Mouse (Mus musculus): ENCODE measurements around the gene Arfgap2.

Arfgap2 gene

GRCm38 (mm10) chr2:91259493-91259892 lies 5.3 kb upstream of the Arfgap2 start:
- DNase-seq (ENCODE audit: inconsistent ontology term): no peak

DNA sequence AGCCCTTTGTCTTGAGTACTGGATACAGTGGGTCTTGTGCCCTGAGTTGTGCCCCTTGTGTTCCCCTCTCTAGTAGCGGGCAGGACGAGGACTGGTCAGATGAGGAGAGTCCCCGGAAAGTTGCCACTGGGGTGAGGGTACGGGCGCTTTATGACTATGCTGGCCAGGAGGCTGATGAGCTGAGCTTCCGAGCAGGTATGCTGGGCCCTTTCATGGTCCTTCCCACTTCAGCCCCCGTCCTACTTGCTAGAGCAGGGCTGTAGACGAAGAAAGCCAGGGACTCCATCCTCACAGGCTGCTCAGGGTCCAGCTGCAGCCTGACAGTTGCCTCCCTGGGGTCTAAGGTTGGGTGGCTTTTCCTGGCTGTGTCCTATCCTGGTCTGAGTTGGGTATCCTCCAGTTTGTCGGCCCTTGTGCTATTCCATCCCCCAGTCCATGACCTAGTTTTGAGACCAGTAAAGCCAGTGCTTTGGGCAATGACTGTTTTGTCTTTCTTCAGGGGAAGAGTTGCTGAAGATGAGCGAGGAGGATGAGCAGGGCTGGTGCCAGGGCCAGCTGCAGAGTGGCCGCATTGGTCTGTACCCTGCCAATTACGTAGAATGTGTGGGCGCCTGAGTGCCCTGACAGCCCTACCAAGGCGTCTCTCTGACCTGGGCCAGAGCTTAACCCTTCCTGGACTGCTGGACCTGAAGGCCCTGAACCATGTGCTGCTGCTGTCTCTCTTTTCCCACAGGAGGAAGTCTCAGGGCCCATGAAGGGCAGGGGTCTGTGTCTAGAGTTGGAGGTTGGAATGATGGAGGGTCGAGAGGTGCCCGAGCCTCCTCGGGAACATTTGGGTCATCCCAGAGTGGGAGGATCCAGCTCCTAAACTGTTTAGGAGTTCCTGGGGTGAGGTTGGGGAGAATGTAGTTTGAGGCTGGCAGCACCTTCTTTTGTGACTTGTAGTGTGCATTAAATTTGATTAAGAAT lies 798 bp upstream of the Arfgap2 start:
- DNase-seq (ENCODE audit: inconsistent ontology term): no peak

- no peak for DNase-seq (ENCODE audit: inconsistent ontology term)
Measured at GRCm38 (mm10) chr2:91268042-91268441, 3.3 kb downstream of the Arfgap2 start.

GRCm38 (mm10) chr2:91268706-91269105 lies 3.9 kb downstream of the Arfgap2 start:
- no peak for DNase-seq (ENCODE audit: inconsistent ontology term)

GRCm38 (mm10) chr2:91269687-91270133 lies 4.9 kb downstream of the Arfgap2 start:
- DNase-seq (ENCODE audit: inconsistent ontology term): no peak

DNA sequence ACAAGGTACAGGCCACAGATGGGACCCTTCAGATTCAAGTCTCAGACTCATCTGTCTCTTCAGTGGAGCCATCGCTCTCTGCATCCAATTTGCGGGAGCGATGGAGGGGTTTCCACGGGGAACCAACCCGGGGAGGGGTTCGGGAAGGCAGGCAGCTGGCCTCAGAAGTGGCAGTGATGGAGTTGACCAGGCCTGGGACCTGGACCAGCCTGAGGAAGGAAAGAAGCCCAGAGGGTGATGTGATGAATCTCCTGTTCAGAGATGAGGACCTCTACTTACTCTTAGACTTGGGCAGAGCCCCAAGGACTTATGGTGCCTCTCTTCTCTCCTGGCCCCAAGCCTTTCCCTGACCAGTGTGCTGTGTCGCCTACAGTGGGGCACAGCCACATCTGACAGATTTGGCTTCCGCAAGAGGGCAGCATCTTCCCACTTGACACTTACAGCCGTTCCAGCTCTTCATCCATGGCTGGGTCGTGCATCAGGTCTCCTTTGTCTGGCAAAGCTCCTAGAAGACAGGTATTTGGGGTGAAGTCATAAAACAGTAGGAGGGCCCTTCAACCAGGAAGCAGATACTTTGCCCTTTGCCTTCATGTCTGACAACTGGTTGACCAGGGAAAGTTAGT lies 14.1 kb downstream of the Arfgap2 start:
- no peak for DNase-seq (ENCODE audit: inconsistent ontology term)

- DNase-seq (ENCODE audit: inconsistent ontology term): no peak
Measured at GRCm38 (mm10) chr2:91279372-91279755, 14.6 kb downstream of the Arfgap2 start.

DNA sequence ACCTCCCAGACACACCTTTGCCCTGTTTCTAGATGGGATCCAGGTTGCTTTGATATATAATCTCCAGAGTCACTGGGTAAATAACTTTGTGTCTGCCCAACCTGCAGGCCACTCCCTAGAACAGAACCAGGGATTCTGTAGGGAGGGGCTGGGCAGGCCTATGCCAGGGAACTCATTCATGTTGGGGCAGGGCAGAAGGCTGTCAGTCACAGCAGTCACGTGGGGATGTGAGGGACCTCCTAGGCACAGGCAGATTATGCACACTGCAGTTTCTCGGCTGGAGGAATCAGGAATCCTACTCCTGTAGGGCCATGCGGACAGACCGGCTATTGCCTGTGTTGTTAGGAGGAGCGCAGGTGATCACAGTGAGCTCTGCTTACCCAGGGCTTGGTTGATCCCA lies 16.6 kb downstream of the Arfgap2 start:
- DNase-seq (ENCODE audit: inconsistent ontology term): no peak

- DNase-seq (ENCODE audit: inconsistent ontology term): no peak
Measured at GRCm38 (mm10) chr2:91283972-91284371, 19.2 kb downstream of the Arfgap2 start.

GRCm38 (mm10) chr2:91284375-91285199 lies 19.8 kb downstream of the Arfgap2 start:
- peak; percentile 45 for DNase-seq (ENCODE audit: inconsistent ontology term)

GRCm38 (mm10) chr2:91285885-91286505 lies 21.2 kb downstream of the Arfgap2 start:
- DNase-seq (ENCODE audit: inconsistent ontology term): peak; percentile 74

GRCm38 (mm10) chr2:91287563-91287962 lies 22.8 kb downstream of the Arfgap2 start:
- DNase-seq (ENCODE audit: inconsistent ontology term): no peak

- DNase-seq (ENCODE audit: inconsistent ontology term): no peak
Measured at GRCm38 (mm10) chr2:91291197-91292007, 26.6 kb downstream of the Arfgap2 start.

DNA sequence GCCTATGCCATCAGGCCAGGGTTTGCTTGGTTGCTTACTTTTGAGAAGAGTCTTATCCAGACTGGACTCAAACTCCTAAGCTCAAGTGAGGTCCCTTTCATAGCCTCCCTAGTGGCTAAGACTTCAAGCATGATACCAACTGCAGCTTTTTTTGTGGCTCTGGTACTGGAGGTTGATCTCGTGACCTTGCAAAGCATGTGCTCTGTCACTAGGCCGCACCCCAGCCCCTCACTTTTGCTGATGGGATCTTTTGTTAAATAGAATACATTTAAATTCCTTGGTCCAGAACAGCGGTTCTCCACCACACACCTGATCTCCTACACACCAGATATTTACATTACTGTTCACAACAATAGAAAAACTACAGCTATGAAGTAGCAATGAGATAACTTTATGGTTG lies 29.5 kb downstream of the Arfgap2 start:
- DNase-seq (ENCODE audit: inconsistent ontology term): no peak

DNA sequence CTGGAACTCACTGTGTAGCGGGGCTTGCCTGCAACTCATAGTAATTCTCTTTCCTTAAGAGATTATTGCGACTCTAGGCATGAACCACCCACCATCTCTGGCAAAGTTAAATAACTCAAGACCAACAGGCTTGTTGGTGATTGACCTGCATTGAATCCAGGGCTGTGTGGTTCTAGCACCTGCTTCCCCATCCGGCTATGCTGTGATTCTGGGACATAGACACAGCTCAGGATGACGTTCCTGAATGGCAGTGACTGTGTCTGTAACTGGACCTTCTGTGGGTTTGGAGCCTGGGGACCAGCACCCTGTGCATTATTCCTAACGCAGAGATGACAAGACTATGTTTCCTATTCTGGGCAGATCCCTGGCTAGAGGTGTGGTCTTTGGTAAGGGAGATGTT lies 31.1 kb downstream of the Arfgap2 start:
- no peak for DNase-seq (ENCODE audit: inconsistent ontology term)

- DNase-seq (ENCODE audit: inconsistent ontology term): peak; percentile 92
Measured at GRCm38 (mm10) chr2:91299156-91299555, 34.4 kb downstream of the Arfgap2 start.

DNA sequence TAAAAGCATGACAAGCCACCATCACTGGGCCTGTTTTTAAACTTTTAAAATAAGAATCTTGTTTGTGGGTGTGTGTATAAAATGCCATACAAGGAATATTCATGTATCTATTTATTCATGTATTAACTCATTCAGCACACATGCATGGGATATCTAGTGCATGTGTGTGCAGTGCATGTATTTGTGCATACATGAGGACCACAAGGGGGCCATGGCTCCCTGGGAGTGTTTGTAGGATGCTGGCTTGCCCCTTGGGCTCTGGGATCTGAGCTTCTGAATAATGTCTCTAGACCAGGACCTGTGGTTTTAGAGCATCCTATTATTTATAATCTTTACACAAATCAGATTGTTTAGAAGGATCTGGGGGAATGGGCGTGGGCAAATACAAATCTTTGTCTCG lies 36.0 kb downstream of the Arfgap2 start:
- no peak for DNase-seq (ENCODE audit: inconsistent ontology term)

- DNase-seq (ENCODE audit: inconsistent ontology term): no peak
Measured at GRCm38 (mm10) chr2:91301836-91302235, 37.1 kb downstream of the Arfgap2 start.

DNA sequence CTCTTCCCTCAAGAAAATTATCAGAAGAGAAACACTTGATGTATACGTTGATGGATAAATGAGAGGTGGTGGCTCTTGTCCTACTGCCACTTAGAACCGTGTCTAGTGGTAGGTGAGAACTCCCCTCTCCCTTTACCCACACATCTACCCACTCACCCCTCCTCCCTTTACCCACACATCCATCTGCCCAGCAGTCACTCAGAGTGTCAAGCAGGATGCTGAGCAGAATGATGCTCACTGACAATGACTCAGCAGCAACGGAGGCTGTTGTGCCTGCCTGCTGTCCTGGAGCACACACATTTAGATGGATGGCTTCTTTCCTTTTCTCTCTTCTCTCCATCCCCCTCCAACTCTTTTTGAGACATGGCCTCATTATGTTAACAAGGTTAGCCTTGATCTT lies 38.1 kb downstream of the Arfgap2 start:
- no peak for DNase-seq (ENCODE audit: inconsistent ontology term)

GRCm38 (mm10) chr2:91305926-91306325 lies 41.2 kb downstream of the Arfgap2 start:
- no peak for DNase-seq (ENCODE audit: inconsistent ontology term)

GRCm38 (mm10) chr2:91306589-91306988 lies 41.8 kb downstream of the Arfgap2 start:
- DNase-seq (ENCODE audit: inconsistent ontology term): no peak
